In the genomic region with DNA sequence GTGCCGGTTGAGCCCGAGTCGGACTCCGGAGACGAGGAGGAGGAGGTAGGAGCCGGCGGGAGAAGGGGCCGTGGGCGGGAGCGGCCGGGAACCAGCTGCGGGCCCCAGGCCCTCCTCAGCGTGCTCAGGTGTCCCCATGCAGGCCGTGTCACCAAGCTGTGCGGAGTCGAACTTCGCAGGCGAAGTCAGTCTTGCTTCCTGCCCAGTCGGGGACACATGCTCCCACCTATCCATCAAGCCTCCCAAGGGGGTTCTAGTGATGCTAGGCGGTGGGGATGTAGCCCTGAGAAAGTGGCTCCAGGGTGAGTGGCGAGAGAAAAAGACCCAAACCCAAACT, we compare ENCODE assay signal across 8 mouse cellular contexts. TPM values are rescaled to one million over a fixed set of nuclear protein-coding genes. Genes with fewer than 3 reads are reported as not detected.
A peak's percentile ranks its signal among the peaks of the same experiment; 100 is the strongest.
DNase-seq lines count a peak whose midpoint lies in the region; ATAC-seq and TF ChIP-seq lines count a peak whose summit lies in the region.

No protein-coding gene starts in this region.

- peak overlapping the region; percentile 83 for H3K4me3 ChIP-seq in heart, embryonic 15.5 days
- H3K4me3 ChIP-seq in G1E (ENCODE audit: low read depth, low read length): peak overlapping the region; percentile 82
- H3K4me3 ChIP-seq in hindbrain, embryonic 10.5 days: peak overlapping the region; percentile 81
- peak overlapping the region; percentile 90 for H3K4me3 ChIP-seq in midbrain, embryonic 11.5 days (ENCODE audit: low read depth, low read length)

- ATAC-seq in heart, embryonic 15.5 days (replicated peaks; ENCODE audit: insufficient number of reproducible peaks, insufficient read depth, low FRiP score, low read depth): peak; percentile 63
- no peak for ATAC-seq in G1E (ENCODE audit: extremely low read depth, insufficient number of reproducible peaks, low FRiP score, poor library complexity, severe bottlenecking)
- peak; percentile 36 for ATAC-seq in midbrain, embryonic 11.5 days (ENCODE audit: low FRiP score)

- no peaks in the 10 kb centered on the region for H3K27me3 ChIP-seq in heart, embryonic 15.5 days
- 0 out of 2 replicates have a peak, but pooled peaks cover 3% of the 10 kb centered on the region for H3K27me3 ChIP-seq in G1E (ENCODE audit: insufficient read depth, low read length)
- no peaks in the 10 kb centered on the region for H3K27me3 ChIP-seq in hindbrain, embryonic 10.5 days (ENCODE audit: insufficient read depth, poor library complexity, severe bottlenecking)
- H3K27me3 ChIP-seq in midbrain, embryonic 11.5 days (ENCODE audit: control insufficient read depth, insufficient read depth, low read length): no peaks in the 10 kb centered on the region

- peaks cover 23% of the 10 kb centered on the region for H3K36me3 ChIP-seq in heart, embryonic 15.5 days
- peaks cover 41% of the 10 kb centered on the region for H3K36me3 ChIP-seq in G1E (replicated peaks)
- peaks cover 33% of the 10 kb centered on the region for H3K36me3 ChIP-seq in hindbrain, embryonic 10.5 days
- peaks cover 13% of the 10 kb centered on the region; the same call in 1 of the 2 replicates for H3K36me3 ChIP-seq in midbrain, embryonic 11.5 days (ENCODE audit: control insufficient read depth, insufficient read depth, low read length)

- H3K9me3 ChIP-seq in heart, embryonic 15.5 days (replicated peaks): no peaks in the 10 kb centered on the region
- H3K9me3 ChIP-seq in G1E (replicated peaks): no peaks in the 10 kb centered on the region
- H3K9me3 ChIP-seq in hindbrain, embryonic 10.5 days: no peaks in the 10 kb centered on the region
- no peaks in the 10 kb centered on the region for H3K9me3 ChIP-seq in midbrain, embryonic 11.5 days (ENCODE audit: control insufficient read depth, low read length)

- no peak for DNase-seq in heart, postnatal 4 days
- DNase-seq in G1E (ENCODE audit: low spot score): no peak
- DNase-seq in hindbrain, embryonic 10.5 days (ENCODE audit: low spot score): no peak
- DNase-seq in midbrain, embryonic 11.5 days (ENCODE audit: low spot score, missing footprints): no peak
- DNase-seq in Muller cell, postnatal 12 days (ENCODE audit: inconsistent ontology term): no peak
- DNase-seq in gastrocnemius, postnatal 10 days: no peak
- DNase-seq in retina, postnatal 1 day: no peak

- H3K9ac ChIP-seq in heart, embryonic 15.5 days: peak overlapping the region; percentile 77
- peak overlapping the region; percentile 87 for H3K9ac ChIP-seq in midbrain, embryonic 11.5 days (ENCODE audit: low read length)

- H3K4me1 ChIP-seq in heart, embryonic 15.5 days (replicated peaks): peaks cover 15% of the 10 kb centered on the region
- peaks cover 32% of the 10 kb centered on the region for H3K4me1 ChIP-seq in G1E (ENCODE audit: insufficient read depth, low read depth, low read length)
- peaks cover 25% of the 10 kb centered on the region for H3K4me1 ChIP-seq in hindbrain, embryonic 10.5 days (replicated peaks)
- peaks cover 8% of the 10 kb centered on the region for H3K4me1 ChIP-seq in midbrain, embryonic 11.5 days (ENCODE audit: control insufficient read depth, insufficient read depth, low read length)

- H3K4me2 ChIP-seq in heart, embryonic 15.5 days: peak overlapping the region; percentile 87
- H3K4me2 ChIP-seq in midbrain, embryonic 11.5 days: peak overlapping the region; percentile 96

- WGBS in heart, embryonic 15.5 days: 0% methylated on average over 21 of the region's 21 CpGs
- under 1% methylated on average over 21 of the region's 21 CpGs for WGBS in hindbrain, embryonic 10.5 days
- 0% methylated on average over 21 of the region's 21 CpGs for WGBS in midbrain, embryonic 11.5 days

- no peak for TF ChIP-seq CTCF in G1E (IDR thresholded peaks at IDR 0.05; ENCODE audit: low read depth, low read length)

- H3K27ac ChIP-seq in heart, embryonic 15.5 days: peak overlapping the region; percentile 76; the same call in 1 of the 2 replicates
- peak overlapping the region; percentile 90 for H3K27ac ChIP-seq in hindbrain, embryonic 10.5 days
- no peak overlapping the region for H3K27ac ChIP-seq in midbrain, embryonic 11.5 days (ENCODE audit: low read depth, low read length)

RNA-seq across cellular contexts. Expression of a gene that starts 0.4 kb away (rescaled TPM):
- 24.2 and 31.0 TPM in 2 replicates for polyA plus RNA-seq in heart, embryonic 15.5 days (2015; fragmentation: Nextera tagmentation; extraction: Ambion mirVana)
- total RNA-seq in heart, postnatal 4 days (2021): 10 to 100 TPM; 22.0 to 23.6 TPM
- total RNA-seq in G1E (2014; fragmentation: Nextera tagmentation): 67.3 and 80.6 TPM in 2 replicates
- total RNA-seq in G1E (2017): 89.3 and 101 TPM in 2 replicates
- 124 and 137 TPM in 2 replicates for polyA plus RNA-seq in G1E (2012)
- polyA plus RNA-seq in hindbrain, embryonic 10.5 days (2016; fragmentation: Nextera tagmentation; extraction: Ambion mirVana): 49.1 and 68.1 TPM in 2 replicates
- polyA plus RNA-seq in midbrain, embryonic 11.5 days (2014; fragmentation: Nextera tagmentation; extraction: Ambion mirVana): 40.6 and 42.5 TPM in 2 replicates
- total RNA-seq in gastrocnemius, postnatal 10 days (2021): 10 to 100 TPM; 11.9 to 16.9 TPM

RNA-seq across cellular contexts. Expression of a gene that starts 19.3 kb away (rescaled TPM):
- 50.9 and 57.6 TPM in 2 replicates for polyA plus RNA-seq in heart, embryonic 15.5 days (2015; fragmentation: Nextera tagmentation; extraction: Ambion mirVana)
- total RNA-seq in heart, postnatal 4 days (2021): 10 to 100 TPM; 55.8 to 58.6 TPM
- total RNA-seq in G1E (2014; fragmentation: Nextera tagmentation) (30.9 and 34.9 TPM in 2 replicates), G1E (2017) (16.9 and 23.4 TPM in 2 replicates)
- polyA plus RNA-seq in G1E (2012): 28.4 and 31.8 TPM in 2 replicates
- polyA plus RNA-seq in hindbrain, embryonic 10.5 days (2016; fragmentation: Nextera tagmentation; extraction: Ambion mirVana): 89.6 and 91.9 TPM in 2 replicates
- 96.2 and 104 TPM in 2 replicates for polyA plus RNA-seq in midbrain, embryonic 11.5 days (2014; fragmentation: Nextera tagmentation; extraction: Ambion mirVana)
- total RNA-seq in gastrocnemius, postnatal 10 days (2021): 10 to 100 TPM; 44.9 to 57.9 TPM

RNA-seq across cellular contexts. Expression of a gene that starts 47.5 kb away (rescaled TPM):
- 6.2 and 8.3 TPM in 2 replicates for polyA plus RNA-seq in heart, embryonic 15.5 days (2015; fragmentation: Nextera tagmentation; extraction: Ambion mirVana)
- total RNA-seq in heart, postnatal 4 days (2021): 10 to 100 TPM; 19.7 to 22.4 TPM
- total RNA-seq in G1E (2014; fragmentation: Nextera tagmentation) (9.6 and 21.6 TPM in 2 replicates), G1E (2017) (12.4 and 13.5 TPM in 2 replicates)
- polyA plus RNA-seq in G1E (2012): 3.0 and 4.1 TPM in 2 replicates
- polyA plus RNA-seq in hindbrain, embryonic 10.5 days (2016; fragmentation: Nextera tagmentation; extraction: Ambion mirVana): 6.5 and 7.5 TPM in 2 replicates
- 5.4 and 5.5 TPM in 2 replicates for polyA plus RNA-seq in midbrain, embryonic 11.5 days (2014; fragmentation: Nextera tagmentation; extraction: Ambion mirVana)
- 10 to 100 TPM; 13.5 to 16.2 TPM for total RNA-seq in gastrocnemius, postnatal 10 days (2021)
